Mouse (Mus musculus) layer of hippocampus, postnatal 36 days (tissue): ENCODE results near the gene Agpat3. TPM values are rescaled to one million over a fixed set of nuclear protein-coding genes. Genes with fewer than 3 reads are reported as not detected.

Experiments used
- microRNA-seq, 2 experiments: library from miRNA; unstranded; fragments of <30 nt; microRNA quantifications; one replicate each; pipeline ENCODE4 v1.2.0; 2021
- total RNA-seq, 2 experiments: library from RNA; stranded (reverse); gene quantifications; 2 replicates each; pipeline ENCODE4 v1.2.3; 2021

The Agpat3 gene
- total RNA-seq, 2 experiments from 2014 or later, result 207 to 225 TPM

Small RNAs within 50 kb of the gene (microRNA-seq; reads per million reads assigned to microRNA genes)
- 0 reads per million in 2 experiments for gene Mir7659

Other genes with a start within 250 kb of the Agpat3 start
- 100 to 1,000 TPM; 120 to 129 TPM for gene D10Jhu81e, start 182.7 kb downstream of the Agpat3 start, total RNA-seq
- 10 to 100 TPM; 20.8 to 21.3 TPM for gene Pwp2, start 167.3 kb downstream of the Agpat3 start, total RNA-seq
- gene Trappc10, start 107.8 kb downstream of the Agpat3 start, total RNA-seq, result 10 to 100 TPM; 75.6 to 79.0 TPM
- 100 to 1,000 TPM; 337 to 355 TPM for gene Rrp1, start 60.6 kb upstream of the Agpat3 start, total RNA-seq
- 10 to 100 TPM; 33.5 to 35.0 TPM for gene Cstb, start 73.2 kb upstream of the Agpat3 start, total RNA-seq
- gene Pdxk, start 112.5 kb upstream of the Agpat3 start, total RNA-seq, result 100 to 1,000 TPM in 1 of 2 experiments, 10 to 100 TPM in 1; 93.3 to 102 TPM
- gene Olfr1358, start 164.9 kb upstream of the Agpat3 start, total RNA-seq, result not detected
- gene Ilvbl, start 221.9 kb upstream of the Agpat3 start, total RNA-seq, result 10 to 100 TPM; 15.6 to 24.1 TPM
- gene Syde1, start 239.5 kb upstream of the Agpat3 start, total RNA-seq, result 1 to 10 TPM; 5.0 to 5.2 TPM